Mouse (Mus musculus) C2C12 (cell line): ENCODE results near the gene Tasp1. TPM values are rescaled to one million over a fixed set of nuclear protein-coding genes. Genes with fewer than 3 reads are reported as not detected.

ENCODE experiments used
- H3K27me3 ChIP-seq: one replicate; pipeline ENCODE4 v1.6.1; 2011; ENCODE audit not compliant: control insufficient read depth, insufficient read depth, insufficient read length
- H3K36me3 ChIP-seq: one replicate; pipeline ENCODE4 v1.6.1; 2011; ENCODE audit not compliant: control insufficient read depth, insufficient read depth
- H3K4me3 ChIP-seq: one replicate; pipeline ENCODE4 v1.5.1; 2011; ENCODE audit warnings: mild to moderate bottlenecking, control low read depth; ENCODE audit not compliant: poor library complexity, insufficient read depth, severe bottlenecking
- H3K79me2 ChIP-seq: one replicate; pipeline ENCODE4 v1.6.1; 2011; ENCODE audit not compliant: control insufficient read depth, insufficient read depth
- H3K79me3 ChIP-seq: one replicate; pipeline ENCODE4 v1.6.1; 2011; ENCODE audit warnings: low read depth, control low read depth
- H3ac ChIP-seq: one replicate; pipeline ENCODE3; 2011; ENCODE audit warnings: low read depth; ENCODE audit not compliant: control insufficient read depth, insufficient read length
- CEBPB ChIP-seq: IDR thresholded peaks from one replicate; pipeline ENCODE4 v1.6.1; 2011; ENCODE audit warnings: low read depth, mild to moderate bottlenecking, control low read depth, moderate library complexity
- CTCF ChIP-seq: IDR thresholded peaks from one replicate; pipeline ENCODE4 v1.5.1; 2011; ENCODE audit not compliant: control insufficient read depth, insufficient read depth, insufficient read length
- FOSL1 ChIP-seq: IDR thresholded peaks from one replicate; pipeline ENCODE4 v1.8.0; 2011; ENCODE audit warnings: mild to moderate bottlenecking, low read length; ENCODE audit not compliant: poor library complexity, insufficient read depth, severe bottlenecking
- MAX ChIP-seq: IDR thresholded peaks from one replicate; pipeline ENCODE4 v1.6.1; 2011; ENCODE audit warnings: mild to moderate bottlenecking, control low read depth
- MYOD1 ChIP-seq: IDR thresholded peaks from one replicate; pipeline ENCODE4 v1.6.1; 2011; ENCODE audit warnings: low read depth; ENCODE audit not compliant: control insufficient read depth, insufficient read length
- MYOG ChIP-seq: IDR thresholded peaks from one replicate; pipeline ENCODE4 v1.6.1; 2011; ENCODE audit not compliant: control insufficient read depth, insufficient read length; ENCODE audit errors: extremely low read depth
- USF1 ChIP-seq: IDR thresholded peaks from one replicate; pipeline ENCODE4 v1.6.1; 2011; ENCODE audit warnings: low read depth, mild to moderate bottlenecking, control low read depth, moderate library complexity
- polyA plus RNA-seq: library from polyadenylated mRNA; unstranded; fragments of >200 nt; fragmentation: generic; extraction: Trizol; gene quantifications from one replicate; pipeline ENCODE4 v1.2.1, GENCODE M21; 2012; ENCODE audit warnings: missing spikeins

The Tasp1 gene
- polyA plus RNA-seq, 1 experiment, result 5.5 TPM

DNA sequence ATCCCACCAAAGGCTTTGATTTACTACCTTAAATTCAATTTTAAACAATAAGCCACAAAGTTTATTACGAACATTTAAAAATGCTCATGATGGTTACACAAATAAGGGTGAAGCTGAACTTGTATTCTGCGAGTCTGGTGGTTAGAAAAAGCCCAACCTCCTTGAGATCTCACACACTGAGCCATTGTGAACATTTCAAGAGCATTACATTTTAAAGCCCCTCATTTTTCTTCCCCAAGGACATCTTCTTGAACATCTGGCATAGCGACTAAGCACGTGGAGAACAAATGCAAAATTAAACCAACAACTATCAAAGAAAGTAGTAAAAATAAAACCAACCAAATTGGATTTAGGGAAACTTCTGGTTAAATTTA, 182.4 kb downstream of the Tasp1 start:
- Histone ChIP-seq H3K79me2 (no peaks in the 10 kb centered on the region), H3K27me3 (no peaks in the 10 kb centered on the region), H3K4me3 (no peak overlapping the region), H3K79me3 (no peaks in the 10 kb centered on the region), H3ac (no peak overlapping the region), H3K36me3 (peaks cover 10% of the 10 kb centered on the region)
- TF ChIP-seq CTCF (no peak), MYOG (no peak), USF1 (no peak), MYOD1 (no peak), CEBPB (no peak), FOSL1 (no peak), MAX (no peak)

DNA sequence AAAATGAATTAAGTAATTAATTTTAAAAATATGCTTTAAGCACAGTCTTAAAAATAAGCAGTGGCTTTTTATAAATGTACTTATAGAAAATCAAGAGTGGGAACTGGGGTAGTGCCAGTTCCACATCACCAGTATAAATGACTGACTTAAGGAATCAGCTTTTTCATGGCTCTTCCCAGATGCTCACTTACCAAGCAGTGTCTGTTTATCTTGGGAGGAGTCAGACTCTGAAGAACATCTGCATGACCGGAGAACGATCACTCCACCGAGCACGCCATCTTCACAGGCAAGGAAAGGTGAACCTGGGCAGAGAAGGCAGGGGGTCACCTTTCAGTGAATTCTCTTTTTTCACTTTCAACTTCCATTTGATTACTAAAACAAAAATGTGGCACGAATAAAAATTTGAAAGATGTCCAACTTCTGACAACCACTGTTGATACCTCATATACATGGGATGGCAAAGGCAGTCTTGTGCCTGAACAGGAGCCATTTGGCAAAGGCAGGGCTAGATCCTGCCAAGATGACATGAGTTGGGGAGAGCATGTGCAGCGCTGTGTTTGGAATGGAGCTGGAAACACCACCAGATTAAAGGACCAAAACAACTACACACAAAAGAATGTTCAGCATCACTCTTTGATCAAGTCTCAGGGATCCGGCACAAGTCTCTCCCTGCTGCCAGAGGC, 182.9 kb downstream of the Tasp1 start:
- Histone ChIP-seq H3K27me3 (no peaks in the 10 kb centered on the region), H3K79me2 (no peaks in the 10 kb centered on the region), H3K79me3 (no peaks in the 10 kb centered on the region), H3K4me3 (no peak overlapping the region), H3ac (no peak overlapping the region), H3K36me3 (peaks cover 10% of the 10 kb centered on the region)
- no peak for TF ChIP-seq MAX
- no peak for TF ChIP-seq FOSL1
- no peak for TF ChIP-seq CTCF
- no peak for TF ChIP-seq MYOG
- no peak for TF ChIP-seq CEBPB
- TF ChIP-seq USF1, result no peak
- TF ChIP-seq MYOD1, result no peak

DNA sequence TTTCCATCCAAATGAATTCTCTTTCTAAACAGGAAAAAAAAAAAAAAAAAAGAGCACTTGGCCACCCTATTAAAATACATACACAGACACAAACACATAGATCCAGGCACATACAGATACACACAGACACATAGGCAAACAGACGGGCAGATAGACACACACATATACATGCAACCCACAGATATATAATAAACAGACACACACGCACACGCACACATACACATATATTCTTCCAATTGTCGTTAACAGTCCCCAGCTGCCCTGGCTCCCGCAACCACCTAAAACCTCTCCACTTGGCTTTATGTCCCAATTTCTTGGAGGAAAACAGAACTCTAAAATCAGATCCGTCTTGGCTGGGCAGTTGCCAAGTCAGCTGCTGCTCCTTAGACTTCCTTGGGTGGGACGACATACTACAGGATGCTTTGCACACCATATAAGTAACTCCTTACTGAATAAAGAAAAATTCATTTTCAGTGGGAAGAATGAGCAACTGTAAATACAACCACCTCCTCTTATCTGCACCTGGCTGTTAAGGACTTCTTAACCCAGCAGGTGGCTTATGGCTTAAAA, 188.5 kb downstream of the Tasp1 start:
- Histone ChIP-seq H3K79me3 (no peaks in the 10 kb centered on the region), H3K36me3 (peaks cover 15% of the 10 kb centered on the region), H3K27me3 (no peaks in the 10 kb centered on the region), H3K79me2 (no peaks in the 10 kb centered on the region), H3K4me3 (no peak overlapping the region), H3ac (no peak overlapping the region)
- TF ChIP-seq CEBPB (no peak), MYOG (no peak), MAX (no peak), USF1 (no peak), FOSL1 (no peak), CTCF (no peak), MYOD1 (no peak)

DNA sequence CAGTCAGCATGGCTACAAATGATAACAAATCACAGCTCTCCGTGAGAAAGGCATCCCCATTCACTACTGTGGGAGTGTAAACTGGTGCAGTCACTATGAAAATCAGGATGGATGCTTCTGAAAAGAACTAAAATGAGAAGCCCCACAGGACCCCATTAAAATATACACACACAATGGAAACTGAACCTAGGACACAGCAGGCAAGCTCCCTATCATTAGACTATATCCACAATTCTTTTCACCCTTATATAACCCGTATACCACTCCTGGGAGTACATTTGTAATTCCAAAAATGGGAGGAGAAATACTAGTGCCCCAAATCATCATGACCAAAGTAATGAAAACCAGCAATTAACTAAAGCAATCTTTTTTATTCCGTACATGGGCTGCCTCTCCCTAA, 190.7 kb downstream of the Tasp1 start:
- H3K27me3 ChIP-seq, result no peaks in the 10 kb centered on the region
- no peaks in the 10 kb centered on the region for H3K79me2 ChIP-seq
- H3K4me3 ChIP-seq, result no peak overlapping the region
- no peak for TF ChIP-seq MYOG
- no peak for TF ChIP-seq CEBPB
- no peak for TF ChIP-seq CTCF
- TF ChIP-seq USF1, result no peak
- TF ChIP-seq MYOD1, result no peak
- TF ChIP-seq MAX, result no peak
- TF ChIP-seq FOSL1, result no peak
- H3K36me3 ChIP-seq, result peaks cover 8% of the 10 kb centered on the region
- no peaks in the 10 kb centered on the region for H3K79me3 ChIP-seq
- H3ac ChIP-seq, result no peak overlapping the region

DNA sequence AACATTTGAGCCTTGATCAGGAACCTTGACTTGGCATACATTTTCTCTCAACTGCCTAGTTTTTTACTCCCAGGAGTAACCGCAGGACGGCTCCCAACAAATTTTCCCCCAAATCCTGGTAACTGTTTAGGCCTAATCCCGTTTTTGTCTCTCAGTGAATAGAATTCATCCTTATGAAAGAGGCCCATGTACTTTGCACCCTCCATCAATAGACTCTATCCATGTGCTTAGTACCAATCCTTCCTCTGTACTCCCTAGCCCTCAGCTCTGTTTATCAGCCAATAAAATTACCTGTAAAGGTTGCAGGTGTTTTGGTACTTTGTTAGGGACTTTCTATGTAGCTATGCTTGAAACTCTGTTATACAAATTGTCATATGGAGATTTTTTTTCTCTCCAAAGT, 192.4 kb downstream of the Tasp1 start:
- no peak overlapping the region for H3ac ChIP-seq

More for the DNA sequence above, 192.4 kb downstream of the Tasp1 start:
- Histone ChIP-seq H3K36me3 (peaks cover 5% of the 10 kb centered on the region), H3K79me3 (no peaks in the 10 kb centered on the region), H3K4me3 (no peak overlapping the region), H3K27me3 (no peaks in the 10 kb centered on the region), H3K79me2 (no peaks in the 10 kb centered on the region)
- TF ChIP-seq MAX (no peak), CTCF (no peak), CEBPB (no peak), MYOG (no peak), MYOD1 (no peak), USF1 (no peak)
